Mouse (Mus musculus) ES-E14 (cell line): ENCODE measurements at regions not wholly inside any gene's neighbourhood (a gene's known extent, or its start where the extent isn't known, plus 50 kb on each side); places are given as distances from the start of the nearest gene placed in this dataset.

Source experiments
- CHD2 ChIP-seq: IDR thresholded peaks from 2 replicates; pipeline ENCODE4 v1.6.1; 2014; ENCODE audit warnings: mild to moderate bottlenecking, low read depth, low read length, inconsistent platforms
- HCFC1 ChIP-seq: IDR thresholded peaks from 2 replicates; pipeline ENCODE4 v1.6.1; 2012; ENCODE audit warnings: low read length, inconsistent platforms, borderline replicate concordance; ENCODE audit not compliant: insufficient read depth
- MAFK ChIP-seq: IDR thresholded peaks from 2 replicates; pipeline ENCODE4 v1.6.1; 2014; ENCODE audit warnings: mild to moderate bottlenecking, low read depth, low read length, inconsistent platforms; ENCODE audit not compliant: insufficient read depth
- ZC3H11A ChIP-seq: IDR thresholded peaks from 2 replicates; pipeline ENCODE4 v1.6.1; 2012; ENCODE audit warnings: low read depth, mild to moderate bottlenecking, inconsistent platforms, low read length, borderline replicate concordance

DNA sequence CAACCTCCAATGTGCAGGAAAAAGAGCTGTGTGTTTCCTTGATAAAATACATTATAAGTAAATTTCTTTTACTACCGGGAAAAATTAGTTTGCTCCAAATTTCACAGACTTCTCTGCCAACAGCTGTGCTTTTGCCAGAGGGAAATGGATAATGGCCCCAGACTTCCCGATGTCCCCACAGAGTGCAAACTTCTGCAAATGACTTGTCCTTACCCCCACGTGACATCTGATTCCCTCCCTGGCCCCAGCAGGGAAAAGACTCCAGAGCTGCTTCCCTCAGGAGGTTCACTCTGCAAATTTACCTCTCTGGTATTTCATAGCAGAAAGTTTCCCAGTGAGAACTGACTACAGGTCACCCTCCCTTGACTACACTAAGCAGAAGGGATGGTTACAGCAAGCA, 159.3 kb downstream of the Fndc1 start:
- TF ChIP-seq CHD2 (no peak), MAFK (no peak), ZC3H11A (no peak), HCFC1 (no peak)
